Mouse (Mus musculus): ENCODE data around the gene Notch4. TPM values are rescaled to one million over a fixed set of nuclear protein-coding genes. Genes with fewer than 3 reads are reported as not detected.

The Notch4 gene
- polyA plus RNA-seq, 2 experiments, result 0.67 to 0.99 TPM

GRCm38 (mm10) chr17:34572361-34572760 lies 8.3 kb downstream of the Notch4 start:
- H3K4me2 ChIP-seq (ENCODE audit: low read depth), result no peak overlapping the region
- no peaks in the 10 kb centered on the region for H3K9me3 ChIP-seq (ENCODE audit: control insufficient read depth, low read length)
- WGBS (ENCODE audit: insufficient replicate concordance), result 39% methylated on average over 15 of the region's 15 CpGs
- H3K27me3 ChIP-seq (ENCODE audit: control insufficient read depth, insufficient read depth, low read length), result no peaks in the 10 kb centered on the region; the same call in 1 of the 2 replicates
- H3K27ac ChIP-seq, result no peak overlapping the region
- no peak overlapping the region for H3K4me3 ChIP-seq (ENCODE audit: insufficient read depth in 1 of 2, low read depth in 2 of 2, low read length in 2 of 2)
- ATAC-seq (ENCODE audit: insufficient read depth) (no peak), DNase-seq (ENCODE audit: low read depth in 3 of 3, low spot score in 3 of 3) (no peak)
- no peaks in the 10 kb centered on the region for H3K4me1 ChIP-seq (replicated peaks; ENCODE audit: control insufficient read depth in 2 of 2, insufficient read depth in 2 of 2, low read length in 1 of 2)
- H3K9ac ChIP-seq (replicated peaks), result no peak overlapping the region
- TF ChIP-seq CTCF (IDR thresholded peaks at IDR 0.05; ENCODE audit: low read depth) (no peak), EP300 (IDR thresholded peaks at IDR 0.05; ENCODE audit: low read depth) (no peak)
- no peaks in the 10 kb centered on the region for H3K36me3 ChIP-seq (replicated peaks; ENCODE audit: control insufficient read depth, insufficient read depth, low read depth)

GRCm38 (mm10) chr17:34576577-34576976 lies 12.5 kb downstream of the Notch4 start:
- no peaks in the 10 kb centered on the region for H3K4me1 ChIP-seq (replicated peaks; ENCODE audit: control insufficient read depth in 2 of 2, insufficient read depth in 2 of 2, low read length in 1 of 2)
- no peak for ATAC-seq (ENCODE audit: insufficient read depth)
- no peak overlapping the region for H3K9ac ChIP-seq (replicated peaks)
- no peaks in the 10 kb centered on the region for H3K27me3 ChIP-seq (ENCODE audit: control insufficient read depth, insufficient read depth, low read length)
- H3K27ac ChIP-seq, result no peak overlapping the region
- WGBS (ENCODE audit: insufficient replicate concordance), result 60% methylated on average over 5 of the region's 5 CpGs
- H3K4me3 ChIP-seq (ENCODE audit: insufficient read depth in 1 of 2, low read depth in 2 of 2, low read length in 2 of 2), result no peak overlapping the region
- no peak for DNase-seq (ENCODE audit: low read depth in 3 of 3, low spot score in 3 of 3)
- H3K9me3 ChIP-seq (ENCODE audit: control insufficient read depth, low read length), result no peaks in the 10 kb centered on the region
- TF ChIP-seq CTCF (IDR thresholded peaks at IDR 0.05; ENCODE audit: low read depth), result no peak
- no peaks in the 10 kb centered on the region for H3K36me3 ChIP-seq (replicated peaks; ENCODE audit: control insufficient read depth, insufficient read depth, low read depth)
- no peak overlapping the region for H3K4me2 ChIP-seq (ENCODE audit: low read depth)

- H3K36me3 ChIP-seq (replicated peaks; ENCODE audit: control insufficient read depth, insufficient read depth, low read depth), result no peaks in the 10 kb centered on the region
- H3K9ac ChIP-seq (replicated peaks), result no peak overlapping the region
- no peaks in the 10 kb centered on the region for H3K4me1 ChIP-seq (replicated peaks; ENCODE audit: control insufficient read depth in 2 of 2, insufficient read depth in 2 of 2, low read length in 1 of 2)
- H3K9me3 ChIP-seq (ENCODE audit: control insufficient read depth, low read length), result no peaks in the 10 kb centered on the region
- H3K27me3 ChIP-seq (ENCODE audit: control insufficient read depth, insufficient read depth, low read length), result no peaks in the 10 kb centered on the region
- ATAC-seq (ENCODE audit: insufficient read depth), result no peak
- no peak overlapping the region for H3K4me2 ChIP-seq (ENCODE audit: low read depth)
- no peak overlapping the region for H3K27ac ChIP-seq
- DNase-seq (ENCODE audit: low read depth in 3 of 3, low spot score in 3 of 3), result no peak
- TF ChIP-seq EP300 (IDR thresholded peaks at IDR 0.05; ENCODE audit: low read depth), result no peak
- no peak for TF ChIP-seq CTCF (IDR thresholded peaks at IDR 0.05; ENCODE audit: low read depth)
- H3K4me3 ChIP-seq (ENCODE audit: insufficient read depth in 1 of 2, low read depth in 2 of 2, low read length in 2 of 2), result no peak overlapping the region
- WGBS (ENCODE audit: insufficient replicate concordance), result 67% methylated on average over 3 of the region's 3 CpGs
These were observed 14.0 kb downstream of the Notch4 start for GRCm38 (mm10) chr17:34578070-34578469.

- WGBS (ENCODE audit: insufficient replicate concordance), result 74% methylated on average over 12 of the region's 12 CpGs
- TF ChIP-seq CTCF (IDR thresholded peaks at IDR 0.05; ENCODE audit: low read depth), result no peak
- TF ChIP-seq EP300 (IDR thresholded peaks at IDR 0.05; ENCODE audit: low read depth), result no peak
- Histone ChIP-seq H3K9ac (replicated peaks) (no peak overlapping the region), H3K9me3 (ENCODE audit: control insufficient read depth, low read length) (no peaks in the 10 kb centered on the region), H3K4me1 (replicated peaks; ENCODE audit: control insufficient read depth in 2 of 2, insufficient read depth in 2 of 2, low read length in 1 of 2) (no peaks in the 10 kb centered on the region; a peak in 1 of 4 replicates), H3K4me2 (ENCODE audit: low read depth) (no peak overlapping the region), H3K36me3 (replicated peaks; ENCODE audit: control insufficient read depth, insufficient read depth, low read depth) (no peaks in the 10 kb centered on the region), H3K27me3 (ENCODE audit: control insufficient read depth, insufficient read depth, low read length) (no peaks in the 10 kb centered on the region), H3K4me3 (ENCODE audit: insufficient read depth in 1 of 2, low read depth in 2 of 2, low read length in 2 of 2) (no peak overlapping the region), H3K27ac (no peak overlapping the region)
- no peak for ATAC-seq (ENCODE audit: insufficient read depth)
- DNase-seq (ENCODE audit: low read depth in 3 of 3, low spot score in 3 of 3), result no peak
These were observed 18.5 kb downstream of the Notch4 start for GRCm38 (mm10) chr17:34582528-34582927.

- DNase-seq (ENCODE audit: low read depth in 3 of 3, low spot score in 3 of 3) (no peak), ATAC-seq (ENCODE audit: insufficient read depth) (no peak)
- peaks cover 5% of the 10 kb centered on the region in 2 experiments for H3K4me1 ChIP-seq (replicated peaks; ENCODE audit: control insufficient read depth in 2 of 2, insufficient read depth in 2 of 2, low read length in 1 of 2)
- no peaks in the 10 kb centered on the region for H3K27me3 ChIP-seq (ENCODE audit: control insufficient read depth, insufficient read depth, low read length)
- no peaks in the 10 kb centered on the region for H3K36me3 ChIP-seq (replicated peaks; ENCODE audit: control insufficient read depth, insufficient read depth, low read depth)
- 57% methylated on average over 7 of the region's 7 CpGs for WGBS (ENCODE audit: insufficient replicate concordance)
- TF ChIP-seq CTCF (IDR thresholded peaks at IDR 0.05; ENCODE audit: low read depth) (no peak), EP300 (IDR thresholded peaks at IDR 0.05; ENCODE audit: low read depth) (no peak)
- no peak overlapping the region for H3K4me3 ChIP-seq (ENCODE audit: insufficient read depth in 1 of 2, low read depth in 2 of 2, low read length in 2 of 2)
- no peak overlapping the region for H3K27ac ChIP-seq
- no peak overlapping the region for H3K9ac ChIP-seq (replicated peaks)
- H3K9me3 ChIP-seq (ENCODE audit: control insufficient read depth, low read length), result no peaks in the 10 kb centered on the region
- H3K4me2 ChIP-seq (ENCODE audit: low read depth), result no peak overlapping the region
These were observed 19.3 kb downstream of the Notch4 start for GRCm38 (mm10) chr17:34583397-34583796.
